Comparison of ENCODE assay signal across 8 mouse cellular contexts in the genomic region with DNA sequence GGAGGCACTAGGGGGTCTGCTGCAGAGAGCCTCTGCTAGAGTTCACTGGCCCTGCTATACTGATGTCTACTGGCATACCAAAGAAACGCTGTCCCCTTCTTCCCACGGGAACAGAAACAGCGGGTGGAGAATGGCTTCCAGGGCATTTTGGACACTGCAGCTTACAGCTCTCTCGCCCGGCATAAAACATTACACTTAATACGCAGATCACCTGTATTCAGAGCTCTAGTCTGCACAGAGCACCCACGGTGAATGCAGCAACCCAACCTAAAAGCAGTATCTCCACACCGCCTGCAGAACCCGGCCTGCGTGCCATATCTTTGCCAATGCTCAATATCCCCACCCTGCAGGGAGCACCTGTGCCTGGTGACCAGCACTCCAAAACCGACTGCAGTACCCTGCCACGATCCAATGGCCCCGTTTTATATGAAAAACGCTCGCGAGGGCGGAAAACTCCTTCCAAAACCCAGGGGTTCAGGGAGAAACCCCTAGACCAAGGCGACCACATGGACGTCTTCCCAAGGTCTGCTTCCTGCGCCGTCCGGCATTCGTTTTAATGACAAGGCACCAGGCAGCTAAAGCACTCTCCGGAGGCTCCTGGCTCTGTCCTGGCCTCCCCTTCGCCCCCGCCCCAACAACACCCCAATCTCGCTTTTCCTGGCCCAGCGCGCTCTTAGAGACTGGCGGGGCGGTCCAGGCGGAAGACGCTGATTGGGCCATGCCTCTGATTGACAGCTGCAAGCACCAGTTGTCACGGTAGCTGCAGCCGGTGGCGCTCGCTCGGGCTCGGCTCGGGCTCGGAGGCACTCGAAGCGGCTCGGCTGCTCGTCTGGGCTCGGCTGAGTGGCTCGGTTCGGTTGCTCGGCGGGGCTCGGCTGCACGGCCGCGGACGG. TPM values are rescaled to one million over a fixed set of nuclear protein-coding genes. Genes with fewer than 3 reads are reported as not detected.
DNase-seq lines count a peak whose midpoint lies in the region; TF ChIP-seq lines count a peak whose summit lies in the region.

Brsk2 (plus strand) TSS at position 846 of the 893 bp plus-strand sequence.

- intact Hi-C loops in left cerebral cortex, adult 2 months (cut with DNase I): loop anchor here (1.0 kb wide), 1 partner anchor 46 kb away; no protein-coding TSS in a partner anchor

- DNase-seq in adrenal gland, adult 18-20 months (ENCODE audit: low spot score in 2 of 2): peak; percentile 91 to 93
- peak; percentile 94 for DNase-seq in embryo, embryonic 10.5 days (ENCODE audit: low spot score)
- peak; percentile 95 for DNase-seq in gastrocnemius, postnatal 25 days
- DNase-seq in induced T-regulatory cell, adult 2 months (ENCODE audit: low read depth): peak; percentile 87
- DNase-seq in left cerebral cortex, adult 2 months (ENCODE audit: extremely low spot score in 1 of 2, low spot score in 2 of 2): peak; percentile 97 to 99
- DNase-seq in lung, postnatal 4 days: peak; percentile 96
- peak; percentile 98 for DNase-seq in right cerebral cortex, adult 2 months (ENCODE audit: low spot score in 2 of 2)
- peak; percentile 88 for DNase-seq in urinary bladder, adult 2 months (ENCODE audit: low spot score)

- H3K4me3 ChIP-seq in left cerebral cortex, adult 2 months: peak within 1 kb of the TSS; percentile 80

- TF ChIP-seq CTCF in left cerebral cortex, adult 2 months (IDR thresholded peaks at IDR 0.05): no peak

- peak within 1 kb of the TSS; percentile 96 for H3K27ac ChIP-seq in left cerebral cortex, adult 2 months

RNA-seq across cellular contexts. Expression of gene Brsk2, which starts in this region (rescaled TPM):
- total RNA-seq in adrenal gland, adult 18-20 months (2021): 1 to 10 TPM; 1.8 to 2.1 TPM
- total RNA-seq in gastrocnemius, postnatal 25 days (2021): under 1 TPM; 0.11 to 0.26 TPM
- total RNA-seq in left cerebral cortex, adult 2 months (2021): 100 to 1,000 TPM; 223 to 224 TPM
- polyA plus RNA-seq in urinary bladder, adult 2 months (2012; rRNA removed): 0.27 and 0.34 TPM in 2 replicates

Comparison
In these comparisons a context has a peak if more than half of its experiments do, and no peak if none do; other contexts are left out.
1. Peak in every context shown above with its lines: DNase-seq, H3K4me3 ChIP-seq and H3K27ac ChIP-seq.
2. RNA of gene Brsk2 (total RNA-seq): 223 to 224 TPM in left cerebral cortex, adult 2 months; 1.8 to 2.1 TPM in adrenal gland, adult 18-20 months and 0.11 to 0.26 TPM in gastrocnemius, postnatal 25 days; every median in the first group is over 10 times any median in the second.
3. Peak in DNase-seq in gastrocnemius, postnatal 25 days; RNA of the gene not detected or under 1 TPM.
4. Peak in DNase-seq in urinary bladder, adult 2 months; RNA of the gene not detected or under 1 TPM.